Mouse (Mus musculus): Measurements from ENCODE around the gene Osbpl3. TPM values are rescaled to one million over a fixed set of nuclear protein-coding genes. Genes with fewer than 3 reads are reported as not detected.
A peak's percentile ranks its signal among the peaks of the same experiment; 100 is the strongest.

Gene Osbpl3
- total RNA-seq, 2 experiments from 2014 or later, result 18.3 to 25.0 TPM

GRCm38 (mm10) chr6:50412174-50412573, 43.8 kb downstream of the Osbpl3 start:
- peak; percentile 28 to 47 for DNase-seq (ENCODE audit: low spot score in 2 of 2)

GRCm38 (mm10) chr6:50404698-50405097, 51.3 kb downstream of the Osbpl3 start:
- no peak for DNase-seq (ENCODE audit: low spot score in 2 of 2)

GRCm38 (mm10) chr6:50403524-50403923, 52.5 kb downstream of the Osbpl3 start:
- DNase-seq (ENCODE audit: low spot score in 2 of 2), result no peak

DNA sequence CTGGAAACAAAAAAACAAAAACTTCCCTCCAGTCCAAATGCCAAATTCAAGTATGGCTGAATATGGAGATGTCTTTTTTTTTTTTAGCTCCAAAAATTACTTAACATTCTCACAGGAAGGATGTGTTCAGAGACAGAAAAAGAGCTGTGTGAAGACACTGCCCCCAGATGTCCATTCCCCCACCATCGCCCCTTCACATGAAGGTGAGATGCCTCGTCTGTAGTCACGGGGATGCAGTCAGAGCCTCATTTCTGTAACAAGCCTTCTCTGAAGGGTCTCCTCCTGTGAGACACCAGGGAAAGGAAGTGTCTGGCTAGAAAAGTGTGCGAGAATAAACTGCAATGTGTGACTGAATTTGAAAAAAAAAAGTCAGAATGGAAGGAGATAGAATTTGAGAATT, 53.1 kb downstream of the Osbpl3 start:
- no peak for DNase-seq (ENCODE audit: low spot score in 2 of 2)

DNA sequence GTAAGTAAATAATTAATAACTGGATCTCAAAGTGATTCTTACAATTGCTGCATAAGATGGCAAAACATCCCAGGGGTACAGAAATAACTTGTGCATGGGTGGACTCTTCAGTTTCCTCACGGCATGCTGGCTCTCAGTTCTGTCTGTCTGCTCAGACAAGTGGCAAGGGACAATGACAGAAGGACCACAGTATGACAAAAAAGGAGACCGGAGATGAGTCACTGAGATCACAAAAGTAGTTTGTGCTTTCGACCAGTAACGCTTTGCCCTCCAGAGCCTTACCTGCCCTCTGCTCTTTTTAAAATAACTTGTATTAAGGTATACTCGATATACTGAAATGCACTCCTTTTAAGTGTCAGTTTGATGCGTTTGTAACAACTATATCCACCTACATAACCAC, 55.8 kb downstream of the Osbpl3 start:
- no peak for DNase-seq (ENCODE audit: low spot score in 2 of 2)

DNA sequence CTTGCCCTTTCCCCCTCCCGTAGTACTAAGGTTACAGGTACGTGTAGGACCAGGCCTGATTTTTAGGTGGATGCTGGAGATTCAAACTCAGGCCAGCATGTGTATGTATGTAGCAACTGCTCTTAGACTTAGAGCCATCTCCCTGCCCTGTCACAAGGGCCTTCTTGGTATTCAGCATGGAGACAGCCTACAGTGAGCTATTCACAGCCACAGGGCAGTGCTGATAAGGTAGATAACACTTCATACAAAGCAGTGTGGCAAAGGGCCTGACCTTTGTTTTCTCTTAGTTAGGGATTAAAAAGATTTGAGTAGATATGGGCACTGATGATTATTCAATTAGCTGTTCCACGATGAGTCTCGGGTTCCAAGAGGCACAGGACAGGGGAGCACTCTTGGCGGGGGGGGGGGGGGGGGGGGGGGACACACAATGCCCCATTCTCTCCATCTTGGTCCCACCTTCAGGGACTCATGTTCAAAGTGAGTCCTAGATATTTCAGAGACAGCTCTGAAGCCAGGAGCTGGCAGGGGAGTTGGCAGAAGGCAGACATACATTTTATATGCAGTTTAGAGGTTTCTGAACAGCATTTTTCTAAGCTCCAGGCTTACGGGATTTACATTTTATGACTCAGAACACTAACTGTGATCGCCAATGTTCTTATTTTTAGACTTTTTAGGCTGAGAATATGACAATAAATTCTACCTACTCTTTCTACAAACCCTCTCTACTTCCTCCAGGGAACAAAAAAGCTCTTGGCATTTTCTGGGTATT, 56.4 kb downstream of the Osbpl3 start:
- DNase-seq (ENCODE audit: low spot score in 2 of 2), result no peak

GRCm38 (mm10) chr6:50398324-50398723, 57.7 kb downstream of the Osbpl3 start:
- DNase-seq (ENCODE audit: low spot score in 2 of 2), result no peak

GRCm38 (mm10) chr6:50397116-50397515, 58.9 kb downstream of the Osbpl3 start:
- DNase-seq (ENCODE audit: low spot score in 2 of 2), result no peak

- DNase-seq (ENCODE audit: low spot score in 2 of 2), result no peak
Observed at GRCm38 (mm10) chr6:50395641-50396312, 60.2 kb downstream of the Osbpl3 start.

DNA sequence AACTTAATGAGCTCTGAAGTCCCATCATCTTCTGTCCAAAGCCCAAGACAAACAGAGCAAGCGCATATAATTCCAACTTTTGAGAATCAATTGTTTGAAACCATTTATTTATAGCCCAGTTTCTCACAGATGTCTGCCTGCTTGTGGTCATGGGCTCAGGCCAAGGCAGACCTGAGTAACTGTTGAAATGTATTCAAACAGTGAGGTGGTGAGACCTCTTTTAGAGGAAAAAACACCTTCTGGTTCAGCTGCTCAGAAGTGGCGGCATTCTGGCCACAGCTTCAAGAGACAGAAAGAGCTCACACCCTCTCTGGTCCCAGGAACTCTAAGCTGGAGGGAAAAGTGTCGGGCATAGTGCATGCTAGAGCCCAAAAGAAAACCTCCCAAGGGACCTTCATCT, 61.6 kb downstream of the Osbpl3 start:
- DNase-seq (ENCODE audit: low spot score in 2 of 2), result no peak

- DNase-seq (ENCODE audit: low spot score in 2 of 2), result no peak
Observed at GRCm38 (mm10) chr6:50393960-50394359, 62.0 kb downstream of the Osbpl3 start.

DNA sequence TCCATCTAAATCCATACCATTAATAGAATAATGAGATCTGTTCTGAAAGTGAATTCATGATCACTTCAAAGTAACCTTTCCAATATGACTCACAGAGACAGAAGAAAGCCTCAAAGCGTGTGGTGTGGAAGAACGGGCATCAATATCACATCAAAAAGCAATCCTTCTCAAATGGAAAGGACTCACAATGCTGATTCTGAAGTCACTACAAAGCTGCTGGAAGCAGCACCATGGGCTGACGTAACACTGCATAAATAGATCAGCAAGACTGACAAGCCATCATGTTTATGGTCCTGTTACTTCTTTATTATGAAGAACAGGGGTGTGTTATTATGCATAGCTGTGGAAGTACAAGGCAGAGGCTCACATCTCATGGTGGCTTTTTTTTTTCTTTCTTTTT, 64.0 kb downstream of the Osbpl3 start:
- DNase-seq (ENCODE audit: low spot score in 2 of 2), result no peak

DNA sequence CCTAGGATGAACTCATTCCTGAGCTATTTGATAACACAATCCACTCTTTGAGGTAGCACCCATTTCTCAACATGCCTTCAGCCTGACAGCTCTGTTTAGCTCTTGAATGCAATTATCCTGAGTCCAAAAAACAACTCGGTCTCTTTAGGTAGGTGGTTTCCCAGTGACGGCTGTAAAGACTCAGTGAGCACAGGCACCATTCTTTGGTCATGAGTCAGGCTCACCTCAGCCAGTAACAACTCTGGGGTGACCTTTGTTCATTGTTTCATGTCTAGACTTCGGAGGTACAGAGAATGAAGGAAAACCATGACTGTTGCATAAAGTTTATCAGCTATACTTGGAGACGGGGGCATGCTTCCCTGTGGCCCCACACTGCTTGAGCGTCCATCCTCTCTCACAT, 65.7 kb downstream of the Osbpl3 start:
- DNase-seq (ENCODE audit: low spot score in 2 of 2), result no peak

- no peak for DNase-seq (ENCODE audit: low spot score in 2 of 2)
Observed at GRCm38 (mm10) chr6:50387629-50388028, 68.4 kb downstream of the Osbpl3 start.

- DNase-seq (ENCODE audit: low spot score in 2 of 2), result no peak
Observed at GRCm38 (mm10) chr6:50386497-50386896, 69.5 kb downstream of the Osbpl3 start.

DNA sequence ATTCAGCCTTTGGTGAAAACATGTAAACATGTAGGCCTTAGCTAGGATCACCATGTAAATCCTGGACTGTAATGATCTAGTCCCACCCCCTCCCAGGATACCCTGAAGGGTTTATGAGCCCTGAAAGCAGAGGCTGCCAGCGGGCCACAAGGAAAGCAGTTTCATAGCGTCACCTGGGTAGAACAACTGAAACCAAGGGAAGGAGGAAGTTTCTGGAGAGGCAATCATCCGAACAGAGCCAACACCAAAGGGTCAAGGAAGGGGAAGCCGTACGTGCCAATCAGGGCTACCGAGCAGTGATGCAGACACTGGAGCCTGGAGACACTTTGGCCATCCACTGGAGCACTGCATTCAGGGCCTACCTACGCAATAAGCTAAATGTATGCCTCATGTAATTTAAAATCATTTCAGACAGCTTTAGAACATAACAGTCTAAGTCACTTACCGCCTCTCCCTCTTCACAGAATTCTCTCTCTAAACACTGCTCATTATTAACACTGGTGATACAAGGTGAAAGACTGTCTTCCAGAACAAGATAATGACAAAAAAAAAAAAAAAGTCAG, 70.5 kb downstream of the Osbpl3 start:
- no peak for DNase-seq (ENCODE audit: low spot score in 2 of 2)

- no peak for DNase-seq (ENCODE audit: low spot score in 2 of 2)
Observed at GRCm38 (mm10) chr6:50382711-50383110, 73.3 kb downstream of the Osbpl3 start.

- DNase-seq (ENCODE audit: low spot score in 2 of 2), result no peak
Observed at GRCm38 (mm10) chr6:50382196-50382595, 73.8 kb downstream of the Osbpl3 start.

- DNase-seq (ENCODE audit: low spot score in 2 of 2), result no peak
Observed at GRCm38 (mm10) chr6:50381504-50382091, 74.4 kb downstream of the Osbpl3 start.

DNA sequence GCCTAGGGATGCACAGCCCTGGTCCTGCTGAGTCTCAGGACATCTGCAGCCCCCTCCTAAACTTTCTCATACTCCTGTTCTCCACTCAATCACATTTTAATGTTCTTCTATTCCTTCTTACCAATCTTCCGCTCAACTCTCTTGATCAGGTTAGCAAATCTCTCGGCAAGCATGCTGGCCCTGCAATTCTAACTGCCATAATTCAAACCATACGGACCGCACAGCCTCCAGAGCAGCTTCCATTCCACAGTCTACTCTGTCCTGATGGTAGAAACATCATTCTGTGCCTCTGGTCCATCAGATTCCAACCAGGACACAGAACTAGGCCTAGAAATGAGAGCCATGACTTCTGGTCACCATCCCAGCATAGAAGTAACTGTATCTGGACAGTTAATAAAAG, 76.3 kb downstream of the Osbpl3 start:
- DNase-seq (ENCODE audit: low spot score in 2 of 2), result no peak

DNA sequence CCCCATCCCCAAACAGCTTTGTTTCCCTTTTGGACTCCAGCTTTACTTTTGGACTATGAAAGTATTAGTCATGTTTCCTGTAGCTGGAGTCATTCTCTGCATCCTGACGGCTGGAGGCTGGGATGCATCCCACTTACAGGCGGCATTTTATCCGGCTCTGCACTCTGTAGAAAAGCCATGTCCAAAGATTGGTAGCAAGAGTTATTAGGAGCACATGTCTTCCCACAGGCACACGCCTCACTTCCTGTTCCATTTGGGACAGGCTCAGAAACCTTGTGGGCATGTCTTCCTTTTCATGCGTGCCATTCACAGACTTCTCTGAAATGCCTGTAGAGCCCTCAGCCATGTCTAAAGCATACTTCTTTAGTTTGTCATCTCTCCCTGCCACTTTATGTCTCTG, 76.9 kb downstream of the Osbpl3 start:
- no peak for DNase-seq (ENCODE audit: low spot score in 2 of 2)

Data from layer of hippocampus, postnatal 10 days (tissue).